Mouse (Mus musculus) yolk sac, embryonic 10.5 days (tissue): ENCODE measurements around the gene Tymp.

ENCODE experiments used
- DNase-seq: peaks from one replicate; pipeline ENCODE4 v3.0.0-alpha.2; 2017; ENCODE audit warnings: low spot score

The Tymp gene

DNA sequence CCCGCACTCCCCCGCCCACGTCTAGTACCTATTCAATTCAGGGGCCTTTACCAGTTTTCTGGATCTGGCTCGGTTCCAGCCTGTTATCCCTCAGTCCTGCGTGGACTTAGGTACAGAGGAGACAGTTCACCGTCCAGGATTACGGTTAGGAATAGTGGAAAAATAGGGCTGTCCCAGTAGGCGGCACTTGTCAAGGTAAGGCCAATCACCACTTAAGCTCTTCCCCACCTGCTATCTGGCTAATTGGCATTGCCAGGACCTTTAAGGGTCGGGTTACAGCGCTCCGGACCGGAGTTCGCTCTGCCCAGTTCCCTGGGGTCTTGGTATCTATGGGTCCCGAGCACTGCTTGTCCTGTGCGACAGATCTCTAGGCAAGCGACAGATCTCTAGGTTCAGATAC is at the start of gene Tymp:
Gene Tymp, minus strand, starts transcription at position 83 of the 400 bp plus-strand sequence.
- DNase-seq, result no peak

DNA sequence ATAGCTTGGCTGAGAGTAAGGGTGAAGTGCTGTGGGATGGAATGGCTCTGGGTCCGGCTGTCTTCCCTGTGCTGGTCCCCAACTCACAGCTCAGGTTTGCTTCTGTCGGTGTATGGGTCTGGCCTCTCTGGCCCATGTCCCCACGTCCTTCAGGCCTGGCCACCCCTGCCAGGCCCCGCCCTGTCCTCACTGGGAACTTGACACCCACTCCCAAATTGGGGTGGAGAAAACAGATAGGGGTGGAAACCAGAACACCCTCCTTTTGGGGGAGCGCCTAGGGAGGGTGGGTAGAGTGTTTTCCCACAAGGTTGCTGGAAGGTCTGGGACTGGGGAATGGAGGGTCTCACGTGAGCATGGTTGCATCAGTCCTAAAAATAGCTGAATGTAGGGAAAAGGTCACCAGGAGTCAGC is 48.9 kb upstream of the Tymp start, which contains the start of gene Cpt1b:
Gene Cpt1b, minus strand, starts transcription at position 153 of the 411 bp plus-strand sequence.
- DNase-seq, result no peak

DNA sequence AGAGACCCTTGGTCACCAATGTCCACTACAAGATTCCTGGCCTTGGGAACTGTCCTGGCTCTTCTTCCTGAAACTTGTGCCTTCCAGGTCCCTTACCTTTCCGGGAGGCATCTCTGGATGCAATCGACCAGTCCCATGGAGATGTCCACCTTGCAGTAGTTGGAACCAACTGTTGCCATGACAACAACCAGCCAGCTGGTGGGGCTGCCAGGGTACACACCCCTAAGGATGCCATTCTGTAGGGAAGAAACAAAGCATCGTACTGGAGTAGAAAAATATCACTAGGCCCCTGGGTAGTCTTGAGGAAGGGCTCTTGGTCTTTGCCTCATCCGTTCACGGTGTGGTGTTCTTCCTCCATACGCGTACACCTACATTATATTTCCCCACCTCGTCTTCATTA is 47.8 kb upstream of the Tymp start:
- DNase-seq, result no peak

DNA sequence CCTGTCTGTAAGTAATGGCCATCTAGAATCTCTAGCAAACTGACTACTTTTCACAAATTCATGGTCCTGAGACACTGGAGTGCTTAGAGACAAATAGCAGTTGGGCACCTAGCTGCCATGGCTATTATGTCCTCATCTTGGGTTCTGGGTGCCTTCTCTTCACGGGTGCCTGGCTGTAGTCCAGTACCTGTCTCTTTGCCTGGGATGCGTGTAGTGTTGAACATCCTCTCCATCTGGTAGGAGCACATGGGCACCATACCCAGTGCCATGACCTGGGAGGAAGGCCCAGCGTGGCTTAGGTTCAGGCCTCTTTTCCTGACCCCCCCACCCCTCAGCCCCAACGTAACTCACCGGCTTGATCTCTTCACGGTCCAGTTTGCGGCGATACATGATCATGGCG is 45.1 kb upstream of the Tymp start:
- DNase-seq, result no peak

DNA sequence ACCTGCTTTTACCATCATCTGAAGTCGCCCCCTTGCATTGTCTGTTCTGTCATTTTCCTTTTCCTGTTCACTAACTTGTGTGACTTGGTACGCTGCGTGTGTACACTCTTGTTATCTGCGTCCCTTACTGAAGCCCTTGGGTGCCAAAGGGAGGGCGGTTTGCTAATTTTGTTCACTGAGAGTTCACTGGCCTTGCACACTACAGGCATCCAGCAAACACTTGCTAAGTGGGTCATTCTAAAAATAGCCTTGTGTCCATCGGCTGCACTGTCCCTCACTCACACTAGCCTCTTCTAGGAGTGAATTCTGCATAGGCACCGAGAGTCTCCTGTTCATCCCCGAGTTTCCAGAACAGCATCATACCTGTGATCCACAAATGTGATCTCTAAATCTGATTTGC is 38.4 kb upstream of the Tymp start:
- no peak for DNase-seq

DNA sequence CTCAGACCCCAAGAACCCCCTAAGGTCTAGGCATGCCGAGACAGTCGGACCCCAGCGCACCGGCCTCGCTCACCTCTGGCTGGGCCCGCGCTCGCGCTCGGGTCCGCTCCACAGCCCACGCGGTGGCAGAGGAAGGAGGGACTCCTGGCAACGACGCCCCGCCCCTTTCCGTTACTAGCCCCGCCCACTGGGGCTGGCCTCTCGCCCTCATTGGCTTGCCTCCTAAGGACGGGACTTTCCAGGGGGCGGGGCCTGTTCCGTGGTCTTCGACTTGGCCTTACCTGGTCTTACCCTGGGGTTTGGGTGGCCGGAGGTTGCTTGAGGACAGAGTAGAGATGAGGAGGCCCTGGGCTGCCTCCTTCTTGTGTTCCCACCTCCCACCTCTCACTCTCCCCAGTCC is 33.3 kb upstream of the Tymp start, which contains the start of gene Syce3:
Gene Syce3, minus strand, starts transcription at position 386 of the 400 bp plus-strand sequence.
- no peak for DNase-seq

DNA sequence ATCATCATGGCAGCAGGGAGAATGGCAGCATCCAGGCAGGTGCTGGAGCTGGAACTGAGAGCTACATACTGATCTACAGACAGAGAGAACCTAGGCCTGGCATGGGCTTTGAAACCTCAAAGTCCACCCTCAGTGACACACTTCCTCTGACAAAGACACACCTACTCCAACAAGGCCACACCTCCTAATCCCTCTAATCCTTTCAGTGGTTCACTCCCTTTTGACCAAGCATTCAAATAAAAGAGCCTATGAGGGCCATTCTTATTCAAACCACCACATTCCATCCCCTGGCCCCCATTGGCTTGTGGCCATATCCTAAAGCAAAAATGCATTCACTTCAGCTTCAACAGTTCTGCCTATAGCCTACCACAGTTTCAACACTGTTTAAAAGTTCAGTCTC is 29.9 kb upstream of the Tymp start:
- no peak for DNase-seq

DNA sequence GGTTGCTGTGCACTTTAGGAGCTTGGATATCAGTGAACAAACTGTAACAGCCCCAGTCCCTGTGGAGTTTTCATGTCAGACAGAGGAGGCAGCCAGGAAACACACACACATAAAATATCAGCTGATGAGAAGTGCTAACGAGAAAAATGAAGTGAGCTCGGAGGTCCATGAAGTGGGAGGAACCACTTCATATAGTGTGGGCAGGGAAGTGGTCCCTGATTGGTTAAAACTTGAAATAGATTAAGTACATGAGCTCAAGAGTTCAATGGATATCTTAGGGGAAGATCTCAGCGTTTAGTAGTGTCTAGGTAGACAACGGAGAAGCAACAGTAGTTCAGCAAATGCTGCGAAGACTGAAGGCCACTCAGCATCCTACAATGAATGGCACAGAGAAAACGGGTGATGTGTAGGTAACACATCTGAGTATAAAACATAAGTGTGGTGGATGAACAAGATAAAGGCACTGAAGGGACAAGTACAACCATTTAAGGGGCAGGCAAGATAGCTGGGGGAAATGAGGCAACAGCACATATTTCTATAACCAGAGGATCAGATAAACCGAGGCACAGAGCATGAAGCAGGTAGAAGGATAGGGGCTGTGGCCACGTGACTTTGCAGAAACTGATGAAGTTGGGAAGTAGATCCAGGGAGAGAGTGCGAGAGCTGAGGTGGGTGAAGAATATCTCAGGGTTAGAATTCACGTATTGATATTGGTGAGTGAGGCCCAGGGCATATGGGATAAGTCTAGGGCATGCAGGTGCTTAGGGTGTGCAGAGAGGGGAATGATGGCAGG is 28.2 kb upstream of the Tymp start:
- DNase-seq, result no peak

DNA sequence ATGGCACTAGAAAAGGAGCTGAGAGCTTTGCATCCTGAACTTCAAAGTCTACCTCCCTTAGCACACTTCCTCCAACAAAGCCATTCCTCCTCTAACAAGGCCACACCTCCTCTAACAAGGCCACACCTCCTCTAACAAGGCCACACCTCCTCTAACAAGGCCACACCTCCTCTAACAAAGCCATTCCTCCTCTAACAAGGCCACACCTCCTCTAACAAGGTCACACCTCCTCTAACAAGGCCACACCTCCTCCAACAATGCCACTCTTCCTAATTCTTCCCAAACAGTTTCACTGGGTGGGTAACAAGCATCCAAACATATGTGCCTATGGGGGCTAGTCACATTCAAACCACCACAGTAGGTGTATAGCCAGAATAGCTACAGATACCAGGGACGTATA is 25.6 kb upstream of the Tymp start:
- no peak for DNase-seq

DNA sequence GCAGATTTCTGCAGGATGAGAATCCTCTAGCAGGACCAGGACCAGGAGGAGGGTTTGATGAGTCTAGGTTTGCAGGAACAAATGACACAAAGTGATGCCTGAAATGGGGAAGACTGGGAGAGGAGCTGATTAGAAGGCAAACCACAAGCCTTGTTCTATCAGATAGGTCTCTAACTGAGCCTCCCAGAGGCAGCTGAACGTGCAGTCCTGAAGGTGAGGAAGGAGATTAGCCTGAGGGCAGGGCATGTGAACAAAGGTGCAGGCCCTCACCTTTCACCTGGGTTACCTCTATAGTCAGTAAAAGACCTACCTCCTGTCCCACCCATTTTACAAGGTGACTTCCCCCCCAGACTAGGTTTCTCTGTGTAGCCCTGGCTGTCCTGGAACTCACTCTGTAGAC is 22.9 kb upstream of the Tymp start:
- DNase-seq, result no peak

DNA sequence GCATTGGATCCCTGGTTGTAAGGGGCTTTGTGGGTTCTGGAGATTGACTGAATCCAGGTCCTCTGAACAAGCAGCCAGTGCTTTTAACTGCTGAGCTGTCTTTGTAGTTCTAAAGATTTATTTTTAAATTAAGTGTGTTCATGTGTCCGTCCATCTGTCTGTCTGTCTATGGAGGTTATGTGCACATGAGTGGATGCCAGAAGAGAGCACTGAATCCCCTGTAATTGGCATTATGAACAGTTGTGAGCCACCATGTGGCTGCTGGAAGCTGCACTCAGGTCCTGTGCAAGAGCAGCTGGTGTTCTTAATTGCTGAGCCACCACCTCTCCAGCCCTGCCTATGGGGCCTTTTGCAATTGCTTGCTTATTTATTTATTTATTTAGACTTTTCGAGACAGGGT is 21.3 kb upstream of the Tymp start:
- no peak for DNase-seq

DNA sequence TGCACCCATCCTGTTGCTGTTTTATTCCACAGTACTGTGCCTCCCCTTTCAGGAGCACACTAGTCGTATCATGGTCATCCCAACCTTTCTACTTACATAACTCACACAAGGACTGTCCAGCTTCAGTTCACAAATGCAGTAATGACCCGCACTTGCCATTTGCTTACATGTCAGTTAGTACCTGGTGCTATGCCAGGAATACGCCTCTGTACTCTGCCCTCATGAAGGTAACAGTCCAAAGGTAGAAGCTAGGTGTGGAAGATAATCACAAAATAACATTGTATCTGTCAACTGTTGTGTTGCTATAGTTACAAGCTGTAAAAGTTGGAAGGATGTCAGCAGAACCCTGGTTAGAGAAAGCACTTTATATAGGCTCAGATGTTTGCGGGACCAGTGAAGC is 20.0 kb upstream of the Tymp start:
- DNase-seq, result no peak

DNA sequence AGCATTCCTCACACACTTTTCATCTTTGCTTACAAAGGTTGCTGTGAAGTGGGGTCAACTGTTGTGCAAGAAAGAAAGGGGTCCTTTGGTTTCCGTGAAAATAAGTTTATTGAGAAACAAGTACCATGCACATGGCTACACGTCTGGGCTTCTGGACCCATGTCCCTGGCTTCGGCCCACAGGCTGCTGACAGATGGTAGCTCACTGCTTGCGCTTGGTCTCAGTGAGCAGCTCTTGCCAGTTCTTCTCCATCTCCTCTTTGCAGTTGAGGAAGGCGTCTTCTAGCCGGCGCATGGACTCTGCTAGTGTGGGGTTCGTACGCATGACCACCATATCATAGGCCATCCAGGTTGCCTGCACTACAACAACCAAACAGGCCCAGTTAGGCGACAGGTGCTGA is 13.2 kb upstream of the Tymp start:
- no peak for DNase-seq

DNA sequence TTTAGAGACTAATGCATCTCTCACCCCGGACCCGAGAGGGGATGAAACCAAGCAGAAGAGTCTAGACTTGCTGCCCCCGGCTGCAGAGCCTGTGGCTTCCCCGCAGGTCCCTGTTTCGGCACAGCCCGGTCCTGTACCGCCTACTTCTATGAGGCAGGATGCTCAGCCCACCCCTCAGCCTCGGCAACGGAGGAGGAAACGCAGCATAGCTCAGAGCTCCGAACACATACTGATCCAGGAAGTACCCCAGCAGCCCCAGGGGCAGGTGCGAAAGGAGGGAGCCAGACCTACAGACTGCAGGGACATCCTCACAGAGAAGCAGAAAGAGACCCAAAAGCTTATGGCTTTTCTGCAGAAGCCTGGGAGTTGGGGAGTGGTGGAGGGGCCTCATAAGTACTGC is 10.3 kb upstream of the Tymp start:
- no peak for DNase-seq

DNA sequence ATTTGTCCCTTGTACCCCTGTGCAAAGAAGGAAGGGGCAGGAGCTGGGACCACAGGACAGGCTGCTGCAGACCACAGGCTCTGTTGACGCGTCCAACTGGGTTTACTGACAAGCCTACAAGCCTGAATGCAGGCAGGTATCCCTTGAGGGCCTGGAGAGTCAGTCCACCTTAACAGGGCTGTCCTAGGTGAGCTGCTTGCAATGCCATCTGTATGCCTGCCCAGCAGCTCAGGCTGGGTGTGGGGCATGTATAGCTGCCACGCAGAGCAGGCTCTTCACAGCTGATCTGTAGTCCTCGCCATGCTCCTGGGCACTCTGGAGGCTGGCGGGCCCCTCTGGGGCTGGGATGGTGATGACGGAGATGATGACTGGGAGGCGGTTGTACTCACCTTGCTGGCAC is 7.8 kb upstream of the Tymp start, which contains the start of gene Klhdc7b:
Gene Klhdc7b, plus strand, starts transcription at position 301 of the 400 bp plus-strand sequence.
- DNase-seq, result no peak

DNA sequence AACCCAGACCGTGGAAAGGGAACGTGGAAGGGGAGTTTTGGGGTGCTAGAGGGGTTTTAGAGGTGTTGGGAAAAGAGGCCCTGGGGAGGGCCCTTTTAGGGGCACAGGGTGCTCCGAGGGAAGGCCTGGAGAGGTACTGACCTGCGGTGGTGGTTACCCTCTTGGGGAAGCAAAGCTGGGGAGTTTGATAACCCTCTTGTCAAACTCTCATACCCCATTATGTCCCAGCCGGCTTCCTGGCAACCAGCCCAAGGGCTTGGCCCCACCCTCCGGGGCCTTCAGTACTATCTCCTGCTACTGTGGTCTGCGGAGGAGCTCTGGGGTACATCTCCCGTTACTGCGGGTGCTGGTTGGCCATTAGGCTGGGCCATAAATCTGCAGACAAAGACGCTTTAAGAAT is 2.6 kb upstream of the Tymp start:
- DNase-seq, result no peak

DNA sequence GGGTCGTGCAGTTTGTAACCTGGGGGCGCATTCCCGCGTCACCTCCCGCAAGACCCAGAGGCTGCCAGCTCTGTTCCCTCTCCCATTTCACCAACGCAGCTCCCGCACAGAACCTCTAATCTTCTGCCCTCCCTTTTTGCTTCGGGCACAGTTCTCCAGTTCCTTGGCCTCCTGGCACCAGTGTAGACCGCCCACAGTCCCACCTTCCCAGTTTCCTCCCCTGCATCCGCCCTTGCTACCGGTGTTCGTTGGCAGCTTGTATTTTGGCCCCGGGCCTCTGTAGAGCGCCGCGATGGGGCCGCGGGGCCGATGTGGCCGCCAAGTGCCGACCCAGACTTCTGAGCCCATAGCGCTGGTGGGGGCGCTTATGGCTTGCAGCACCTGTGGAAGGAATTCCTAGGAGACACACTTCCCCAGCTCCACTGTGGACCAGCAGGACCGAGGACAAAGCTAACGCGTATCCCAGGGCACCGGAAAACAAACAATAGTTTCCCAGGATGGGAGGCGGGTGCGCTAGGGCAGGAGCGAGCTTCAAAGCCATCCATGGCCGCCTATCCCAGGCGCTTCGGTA is 2.1 kb upstream of the Tymp start, which contains the start of gene Odf3b:
Gene Odf3b, minus strand, starts transcription at position 452 of the 571 bp plus-strand sequence.
- DNase-seq, result no peak

DNA sequence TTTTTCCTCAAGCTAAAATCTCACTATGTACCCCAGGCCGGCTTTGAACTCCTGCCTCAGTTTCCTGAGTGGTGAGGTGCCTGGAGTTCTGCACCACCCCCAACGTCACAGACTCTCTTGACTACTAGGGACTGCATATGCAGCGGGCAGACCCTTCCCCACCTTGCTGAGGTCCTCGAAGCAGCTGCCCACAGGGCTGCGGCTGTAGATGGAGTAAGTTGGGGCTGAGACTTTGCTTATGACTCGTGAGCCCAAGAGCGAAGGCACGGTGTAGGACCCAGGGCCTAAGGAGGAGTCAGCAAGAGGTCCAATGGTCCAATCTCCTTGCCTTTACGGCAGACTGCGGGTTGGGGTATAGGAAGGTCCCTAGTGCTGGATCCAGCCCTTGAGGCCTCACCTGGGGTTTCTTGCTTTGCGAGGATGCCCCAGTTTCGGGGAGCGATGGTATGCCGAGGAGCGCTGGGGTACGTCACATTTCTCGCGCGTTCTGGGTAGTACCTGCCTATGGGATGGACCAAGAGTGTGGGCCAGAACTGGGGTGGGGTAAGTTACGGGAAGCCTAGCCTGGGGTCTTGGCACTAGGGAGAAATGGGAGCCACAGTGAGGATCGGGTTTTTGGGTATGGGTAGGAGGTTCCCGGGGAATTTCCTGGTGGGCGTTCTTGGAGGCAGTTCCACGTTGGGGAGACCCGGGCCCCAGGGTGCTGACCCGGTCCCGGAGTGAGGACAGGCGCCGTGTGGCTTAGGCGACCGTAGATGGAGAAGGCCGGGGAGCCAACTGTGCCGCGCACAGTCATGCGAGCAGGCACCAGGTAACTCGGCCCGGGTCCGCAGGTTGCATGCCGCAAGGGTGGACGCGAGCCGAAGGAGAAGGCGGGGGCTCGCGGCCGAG is 1.3 kb upstream of the Tymp start:
- no peak for DNase-seq

DNA sequence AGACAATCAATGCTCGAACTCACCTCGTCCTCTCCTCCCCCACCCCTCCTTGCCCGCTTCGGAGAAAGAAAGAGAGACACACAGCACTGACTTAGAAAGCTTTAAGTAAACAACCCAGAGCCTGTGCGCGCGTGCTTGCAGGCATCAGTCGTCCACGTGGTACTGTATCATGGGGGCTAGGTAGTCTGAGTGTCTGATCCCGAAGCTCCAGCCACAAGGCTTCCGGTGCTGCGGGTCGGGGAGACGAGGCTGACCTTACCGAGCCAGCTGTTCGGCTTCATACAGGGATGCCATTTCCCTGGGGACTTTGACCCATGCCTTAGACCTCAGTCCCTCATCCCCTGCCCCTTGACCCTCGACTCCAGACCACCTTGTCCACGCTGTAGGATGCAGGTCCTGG is 523 bp upstream of the Tymp start:
- peak; percentile 68 for DNase-seq

DNA sequence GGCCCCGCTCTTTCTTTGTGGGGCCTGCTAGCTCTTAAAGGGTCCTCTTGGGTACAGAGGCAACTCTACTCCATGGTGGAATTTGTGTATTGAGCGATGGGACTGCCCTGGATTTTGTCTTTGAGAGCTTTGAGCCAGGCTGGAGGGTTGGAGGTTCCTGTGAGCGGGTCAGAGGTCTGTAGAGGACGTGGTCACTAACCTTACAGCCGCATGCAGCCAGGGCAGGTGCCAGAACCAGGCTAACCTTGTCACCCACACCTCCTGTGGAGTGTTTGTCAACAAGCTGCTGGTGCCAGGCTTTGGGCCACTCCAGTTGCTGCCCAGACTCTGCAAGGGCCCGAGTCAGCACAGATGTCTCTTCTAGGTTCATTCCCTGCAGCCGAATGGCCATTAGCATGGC is 799 bp downstream of the Tymp start:
- no peak for DNase-seq

DNA sequence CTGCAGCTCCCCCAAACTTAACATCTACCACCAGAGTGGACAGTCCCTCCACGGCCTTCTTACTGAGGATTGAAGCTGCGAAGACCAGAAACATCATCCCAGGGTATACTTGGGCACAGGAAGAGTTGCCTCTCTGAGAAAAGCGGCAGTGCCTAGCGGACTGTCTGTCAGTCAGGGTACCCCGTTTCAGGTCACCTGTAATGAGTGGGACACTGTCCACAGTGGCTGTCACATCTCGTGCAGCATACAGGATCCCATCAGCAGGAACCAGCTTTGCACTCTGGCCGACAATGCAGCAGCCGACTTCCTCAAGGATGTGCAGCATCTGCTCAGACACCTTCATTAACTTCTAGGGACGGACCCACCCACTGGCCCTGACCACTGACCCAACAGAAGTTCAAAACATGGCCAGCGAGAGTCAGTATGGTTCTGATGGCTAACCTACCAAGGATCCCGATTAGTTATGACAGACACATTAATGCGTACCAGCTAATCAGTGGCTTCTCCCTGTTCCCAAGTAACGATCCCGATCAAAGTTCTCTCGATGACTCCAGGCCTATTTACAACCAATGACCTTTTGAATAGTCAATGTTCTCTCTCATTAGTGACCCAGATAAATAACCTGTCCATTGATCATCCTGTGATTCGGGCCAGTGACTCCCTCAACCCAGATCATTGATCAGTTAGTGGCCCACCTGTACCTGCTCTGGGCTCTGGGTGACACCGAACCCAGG is 1.9 kb downstream of the Tymp start:
- DNase-seq, result no peak

DNA sequence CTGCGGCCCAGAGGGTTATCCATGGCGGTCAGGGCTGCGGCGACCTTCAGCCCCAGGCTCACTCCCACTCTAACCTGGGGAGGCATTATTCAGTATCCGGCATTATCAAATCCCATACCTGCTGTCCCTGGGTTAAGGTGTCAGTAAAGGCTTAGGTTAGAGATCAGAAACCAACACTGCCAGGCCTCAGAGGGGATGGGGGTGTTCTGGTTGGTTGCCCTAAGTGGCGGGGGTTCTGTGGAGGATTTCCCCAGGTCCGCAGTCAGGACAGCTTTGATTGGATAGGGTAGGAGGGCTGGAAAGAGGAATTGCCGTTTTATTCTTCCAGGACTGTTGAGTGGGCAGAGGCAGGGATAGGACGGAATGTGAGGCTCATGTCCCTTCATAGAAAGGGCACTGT is 2.5 kb downstream of the Tymp start:
- no peak for DNase-seq
